Mouse (Mus musculus): ENCODE measurements around the gene Ptprm.

Ptprm gene

GRCm38 (mm10) chr17:66665791-66666190 is 688.5 kb downstream of the Ptprm start:
- DNase-seq (ENCODE audit: low read depth) = no peak

DNA sequence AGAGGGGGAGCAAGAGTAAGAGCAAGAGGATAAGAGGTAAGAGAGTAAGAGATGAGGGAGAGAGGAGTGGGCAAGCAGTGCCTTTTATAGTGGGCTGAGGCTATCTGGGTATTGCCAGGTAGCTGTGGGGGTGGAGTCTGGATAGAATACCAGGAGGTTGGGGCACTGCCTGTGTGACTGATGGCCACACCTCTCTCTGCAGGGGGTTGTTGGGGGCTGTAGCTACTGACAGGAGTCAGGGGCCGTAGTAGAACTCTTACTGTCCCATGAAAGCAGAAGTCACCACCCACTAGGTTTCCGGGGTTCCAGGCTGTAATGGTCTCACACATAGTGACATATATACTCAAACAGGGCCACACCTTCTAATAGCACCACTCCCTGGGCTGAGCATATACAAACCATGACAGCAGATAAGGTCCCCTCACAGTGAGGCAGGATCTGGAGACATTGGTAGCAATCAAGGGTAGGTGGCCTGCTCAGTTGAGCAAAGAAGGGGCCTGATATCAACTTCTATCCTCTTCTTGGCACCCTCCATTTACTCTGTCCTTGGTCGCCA is 689.0 kb downstream of the Ptprm start:
- DNase-seq (ENCODE audit: low read depth) = no peak

GRCm38 (mm10) chr17:66664796-66665195 is 689.5 kb downstream of the Ptprm start:
- no peak for DNase-seq (ENCODE audit: low read depth)

GRCm38 (mm10) chr17:66659242-66659641 is 695.0 kb downstream of the Ptprm start:
- no peak for DNase-seq (ENCODE audit: low read depth)

GRCm38 (mm10) chr17:66637951-66638722 is 716.1 kb downstream of the Ptprm start:
- DNase-seq (ENCODE audit: low read depth) = no peak

DNA sequence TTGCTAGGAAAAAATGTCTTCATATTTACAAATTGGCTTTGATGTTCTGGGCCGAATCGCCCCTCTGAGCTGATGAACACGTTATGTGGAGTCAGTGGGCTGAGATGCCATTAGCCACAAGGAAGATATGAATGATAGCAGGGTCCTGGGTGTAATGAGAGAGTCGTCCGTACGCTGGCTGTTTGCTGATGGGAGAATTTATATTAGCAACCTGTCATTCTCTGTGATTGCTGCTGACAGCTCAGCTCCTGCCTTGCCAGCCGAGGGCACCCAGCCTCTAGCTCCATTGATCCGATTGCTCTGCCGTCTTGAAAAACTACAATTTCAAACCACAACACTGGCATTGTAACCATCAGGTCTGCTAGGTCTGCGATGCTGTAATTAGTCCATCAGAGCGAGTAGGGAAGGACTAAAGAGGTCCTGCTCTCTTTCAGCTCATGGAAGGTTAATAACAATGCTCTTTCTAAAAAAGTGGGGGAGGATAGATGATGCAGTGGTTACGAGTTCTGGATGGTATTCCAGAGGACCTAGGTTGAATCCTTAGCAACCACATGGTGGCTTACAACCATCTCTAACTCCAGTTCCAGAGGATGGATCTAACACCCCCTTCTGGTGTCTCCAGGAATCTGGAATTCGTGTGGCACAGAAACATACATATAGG is 734.1 kb downstream of the Ptprm start:
- no peak for DNase-seq (ENCODE audit: low read depth)

DNA sequence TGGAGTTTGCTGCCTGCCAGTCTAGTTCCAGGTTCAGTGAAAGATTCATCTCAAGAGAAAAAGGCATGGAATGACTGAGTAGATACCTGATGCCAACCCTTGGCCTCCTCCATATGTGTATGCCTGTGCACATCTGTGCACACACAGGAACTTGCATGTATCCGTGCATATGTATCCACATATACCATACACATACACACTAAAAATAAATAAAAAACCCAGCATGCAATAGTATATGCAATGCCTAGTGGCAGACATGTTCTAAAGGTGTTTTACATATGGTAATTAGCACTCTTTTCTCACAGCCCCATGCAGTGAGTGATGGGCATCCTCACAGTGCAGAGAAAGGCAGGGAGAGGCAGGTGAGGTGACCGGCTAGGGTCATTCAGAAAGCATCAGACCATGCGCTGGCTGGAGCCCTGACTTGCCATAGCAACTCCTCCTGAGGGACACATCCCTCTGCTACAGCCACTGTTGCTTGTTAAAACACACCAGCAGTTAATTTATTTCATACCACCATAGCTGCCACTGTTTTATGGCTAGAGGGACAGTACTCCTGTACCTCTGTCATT is 734.9 kb downstream of the Ptprm start:
- no peak for DNase-seq (ENCODE audit: low read depth)
